Mouse (Mus musculus) hindbrain, postnatal 0 days (tissue): ENCODE measurements at regions not wholly inside any gene's neighbourhood (a gene's known extent, or its start where the extent isn't known, plus 50 kb on each side); places are given as distances from the start of the nearest gene placed in this dataset.

ENCODE experiments used
- ATAC-seq: fragments of 200-750 bp; cut with Nextera tagmentation; 2 replicates; pipeline ENCODE4 v1.8.0; 2017; ENCODE audit warnings: mild to moderate bottlenecking, moderate TSS enrichment, moderate library complexity
- DNase-seq: peaks from one replicate; pipeline ENCODE4 v3.0.0-alpha.2; 2015; ENCODE audit warnings: low spot score
- H3K27ac ChIP-seq: fragments of 300-500 bp; sonication (generic); 2 replicates; pipeline ENCODE4 v1.5.1; 2014; ENCODE audit warnings: mild to moderate bottlenecking
- H3K27me3 ChIP-seq: fragments of 300-500 bp; sonication (generic); 2 replicates; pipeline ENCODE4 v1.6.1; 2014; ENCODE audit warnings: low read length, mixed read lengths; ENCODE audit not compliant: insufficient read depth
- H3K36me3 ChIP-seq: fragments of 300-500 bp; sonication (generic); 2 replicates; pipeline ENCODE4 v1.6.1; 2014; ENCODE audit warnings: low read length, mixed read lengths; ENCODE audit not compliant: insufficient read depth
- H3K4me1 ChIP-seq: fragments of 300-500 bp; sonication (generic); 2 replicates; pipeline ENCODE4 v1.6.1; 2014; ENCODE audit warnings: antibody characterized with exemption, low read length, mixed read lengths; ENCODE audit not compliant: insufficient read depth
- H3K4me2 ChIP-seq: fragments of 300-500 bp; sonication (generic); 2 replicates; pipeline ENCODE4 v1.6.1; 2014; ENCODE audit warnings: low read depth, mild to moderate bottlenecking, low read length, moderate library complexity, mixed read lengths
- H3K4me3 ChIP-seq: fragments of 300-500 bp; sonication (generic); 2 replicates; pipeline ENCODE4 v1.5.1; 2014; ENCODE audit warnings: low read length
- H3K9ac ChIP-seq: fragments of 300-500 bp; sonication (generic); replicated peaks from 2 replicates; pipeline ENCODE4 v1.6.1; 2014; ENCODE audit warnings: mild to moderate bottlenecking, low read length, moderate library complexity, mixed read lengths
- H3K9me3 ChIP-seq: fragments of 300-500 bp; sonication (generic); 2 replicates; pipeline ENCODE4 v1.6.1; 2016; ENCODE audit warnings: low read length, mixed read lengths
- CTCF ChIP-seq: IDR thresholded peaks from 2 replicates; pipeline ENCODE4 v1.5.1; 2016; ENCODE audit warnings: antibody characterized with exemption, control low read depth, low read depth
- WGBS: fragments of 180-500 bp; shearing (Covaris S2); extraction: QIAGEN DNeasy Blood & Tissue Kit; methylation state at CpG from one replicate; pipeline ENCODE4 v1.1.7; 2014; 5-methylcytosine and 5-hydroxymethylcytosine counted together

DNA sequence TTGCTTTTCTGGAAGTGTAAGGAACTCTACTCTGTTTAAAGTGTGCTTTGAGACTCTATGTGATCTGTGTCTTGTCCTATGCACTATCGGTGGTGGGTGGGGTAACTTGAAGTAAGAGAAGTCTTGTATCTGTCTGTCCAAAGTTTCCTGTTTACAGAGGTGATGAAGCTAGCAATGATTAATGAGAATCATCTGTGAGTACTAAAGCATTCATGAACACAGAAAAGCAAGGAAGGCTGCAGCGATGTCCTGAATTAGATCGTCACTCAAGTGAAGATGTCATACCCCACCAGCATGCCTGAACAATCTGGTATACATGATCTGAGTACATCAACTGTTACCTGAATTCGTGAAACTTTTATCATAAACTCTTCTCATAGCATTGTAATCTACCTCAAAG, 85.4 kb upstream of the Pgr start:
- no peaks in the 10 kb centered on the region for H3K4me1 ChIP-seq
- no peak overlapping the region for H3K4me3 ChIP-seq
- H3K9me3 ChIP-seq: no peaks in the 10 kb centered on the region
- H3K27ac ChIP-seq: no peak overlapping the region
- WGBS: 83% methylated on average over 4 of the region's 4 CpGs
- H3K36me3 ChIP-seq: no peaks in the 10 kb centered on the region
- DNase-seq: no peak
- no peaks in the 10 kb centered on the region for H3K27me3 ChIP-seq
- no peak for ATAC-seq
- no peak overlapping the region for H3K4me2 ChIP-seq
- TF ChIP-seq CTCF: no peak
- no peak overlapping the region for H3K9ac ChIP-seq

DNA sequence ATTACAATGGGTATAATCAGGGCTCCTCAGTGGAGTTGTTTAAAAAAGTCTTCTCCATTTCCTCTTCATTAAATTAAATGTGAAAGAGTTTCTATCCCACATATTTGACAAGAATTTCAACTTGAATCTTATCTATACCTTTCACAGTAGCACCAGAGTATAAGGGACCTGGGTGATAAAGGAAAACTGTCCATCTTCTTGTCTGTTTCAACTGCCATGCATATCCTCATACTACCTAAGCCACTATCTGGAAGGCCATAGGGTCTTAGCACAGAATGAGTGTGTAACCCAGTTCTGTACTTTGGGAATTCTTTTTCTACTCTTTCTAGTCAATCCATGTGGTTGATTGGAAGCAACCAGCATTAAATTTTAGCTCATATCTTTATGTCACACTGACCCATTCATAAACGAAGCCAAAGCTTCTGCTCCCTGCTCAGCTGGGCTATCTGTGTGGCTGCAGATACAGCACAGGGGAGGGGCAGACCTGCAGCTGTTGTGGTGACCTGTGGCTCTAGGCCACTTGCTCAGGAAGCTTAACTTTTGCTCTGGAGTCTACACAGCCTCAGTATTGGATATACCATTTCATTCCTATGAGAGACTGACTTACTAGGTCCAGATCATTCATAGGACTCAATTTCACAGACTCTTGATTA, 75.8 kb upstream of the Pgr start:
- H3K36me3 ChIP-seq: no peaks in the 10 kb centered on the region
- TF ChIP-seq CTCF: no peak
- 58% methylated on average over 1 of the region's 1 CpGs for WGBS
- no peak overlapping the region for H3K27ac ChIP-seq
- H3K9ac ChIP-seq: no peak overlapping the region
- H3K9me3 ChIP-seq: no peaks in the 10 kb centered on the region
- H3K4me3 ChIP-seq: no peak overlapping the region
- DNase-seq (no peak), ATAC-seq (no peak)
- H3K4me2 ChIP-seq: no peak overlapping the region
- H3K27me3 ChIP-seq: no peaks in the 10 kb centered on the region
- no peaks in the 10 kb centered on the region for H3K4me1 ChIP-seq

DNA sequence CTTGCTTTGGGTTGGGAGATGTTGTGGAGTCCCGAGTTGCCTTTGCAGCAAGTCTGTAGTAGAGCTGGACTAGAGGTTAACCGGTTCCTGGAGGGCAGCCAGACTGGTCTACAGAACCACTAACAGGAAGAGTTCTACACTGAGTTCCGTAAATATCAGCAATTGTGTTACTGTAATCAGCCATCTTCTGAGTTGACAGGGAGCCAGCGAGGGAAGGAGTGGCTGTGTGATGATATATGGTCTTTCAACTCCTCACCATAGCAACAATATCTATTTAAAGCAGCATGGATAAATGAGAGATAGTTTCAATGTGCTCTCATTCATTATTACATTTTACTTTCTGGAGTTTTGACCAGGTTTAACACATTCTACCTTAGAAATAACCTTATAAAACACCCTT, 67.5 kb upstream of the Pgr start:
- H3K36me3 ChIP-seq: no peaks in the 10 kb centered on the region
- H3K9me3 ChIP-seq: no peaks in the 10 kb centered on the region
- no peak overlapping the region for H3K4me2 ChIP-seq
- H3K27me3 ChIP-seq: no peaks in the 10 kb centered on the region
- 73% methylated on average over 4 of the region's 4 CpGs for WGBS
- H3K27ac ChIP-seq: no peak overlapping the region
- no peak overlapping the region for H3K4me3 ChIP-seq
- DNase-seq (no peak), ATAC-seq (no peak)
- no peaks in the 10 kb centered on the region for H3K4me1 ChIP-seq
- no peak overlapping the region for H3K9ac ChIP-seq
- no peak for TF ChIP-seq CTCF

DNA sequence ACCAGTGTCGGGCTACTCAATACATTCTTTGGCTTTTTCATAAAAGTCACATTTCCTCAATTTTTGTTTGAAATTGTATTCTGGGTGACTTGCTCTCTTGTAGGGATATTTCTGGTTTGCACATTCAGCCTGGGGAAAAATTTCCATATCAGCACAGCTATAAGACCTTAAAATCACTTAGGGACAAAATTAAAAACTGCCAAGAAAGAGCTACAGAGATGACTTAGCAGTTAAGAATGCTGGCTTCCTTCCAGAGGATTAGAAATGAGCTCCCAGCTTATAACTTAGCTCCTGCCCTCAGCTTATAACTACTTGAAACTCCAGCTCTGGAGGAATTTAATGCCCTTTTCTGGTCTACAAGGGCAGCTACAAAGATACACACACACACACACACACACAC, 62.6 kb upstream of the Pgr start:
- Histone ChIP-seq H3K9ac (no peak overlapping the region), H3K4me2 (no peak overlapping the region), H3K9me3 (no peaks in the 10 kb centered on the region), H3K4me1 (no peaks in the 10 kb centered on the region), H3K4me3 (no peak overlapping the region), H3K27me3 (no peaks in the 10 kb centered on the region), H3K27ac (no peak overlapping the region), H3K36me3 (no peaks in the 10 kb centered on the region)
- TF ChIP-seq CTCF: no peak
- ATAC-seq (no peak), DNase-seq (no peak)
- 88% methylated on average over 1 of the region's 1 CpGs for WGBS

DNA sequence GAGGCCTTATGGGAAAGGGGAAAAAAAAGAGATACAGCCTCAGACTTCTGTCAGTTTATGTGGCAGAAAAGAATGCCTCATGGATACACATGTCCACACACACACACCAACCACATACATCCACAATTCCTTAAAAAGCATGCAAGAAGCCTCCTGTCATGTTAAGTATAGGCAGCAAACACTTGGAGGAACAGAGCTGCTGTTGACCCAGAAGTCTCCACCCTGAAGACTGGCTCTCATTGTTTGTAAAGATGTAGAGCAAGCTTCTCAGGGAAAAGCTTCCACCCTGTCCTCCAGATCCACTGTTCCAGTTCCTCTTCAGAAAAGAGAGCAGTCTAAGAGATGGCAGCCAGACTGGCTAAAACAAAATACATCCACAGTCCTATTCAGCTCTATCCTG, 61.3 kb upstream of the Pgr start:
- Histone ChIP-seq H3K4me3 (no peak overlapping the region), H3K4me1 (no peaks in the 10 kb centered on the region), H3K27ac (no peak overlapping the region), H3K27me3 (no peaks in the 10 kb centered on the region), H3K9me3 (no peaks in the 10 kb centered on the region), H3K36me3 (no peaks in the 10 kb centered on the region), H3K9ac (no peak overlapping the region), H3K4me2 (no peak overlapping the region)
- TF ChIP-seq CTCF: no peak
- DNase-seq: no peak
- ATAC-seq: no peak

DNA sequence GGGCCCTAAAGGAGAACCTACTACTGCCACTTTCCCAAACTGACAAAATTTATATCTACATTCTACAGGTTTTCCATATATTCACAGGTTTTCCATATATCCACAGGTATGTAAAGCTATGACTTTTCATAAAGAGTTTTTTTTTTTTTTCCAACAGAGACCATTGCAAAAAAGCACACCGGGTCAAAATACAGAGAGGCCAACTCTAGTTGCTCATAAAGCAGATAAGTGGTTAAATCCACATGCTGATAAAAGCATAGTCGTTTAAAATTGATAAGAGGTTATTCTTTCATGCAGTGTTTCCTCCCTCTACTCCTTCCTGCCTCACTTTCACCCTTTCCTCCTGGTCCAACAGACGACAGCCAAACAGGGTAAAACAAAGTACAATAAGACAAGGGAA, 60.7 kb upstream of the Pgr start:
- DNase-seq: no peak
- ATAC-seq: no peak
- 82% methylated on average over 3 of the region's 3 CpGs for WGBS
- TF ChIP-seq CTCF: no peak
- Histone ChIP-seq H3K27ac (no peak overlapping the region), H3K4me3 (no peak overlapping the region), H3K27me3 (no peaks in the 10 kb centered on the region), H3K9me3 (no peaks in the 10 kb centered on the region), H3K4me1 (no peaks in the 10 kb centered on the region), H3K36me3 (no peaks in the 10 kb centered on the region), H3K9ac (no peak overlapping the region), H3K4me2 (no peak overlapping the region)
